Mouse (Mus musculus): ENCODE results near the gene Gbx1. TPM values are rescaled to one million over a fixed set of nuclear protein-coding genes. Genes with fewer than 3 reads are reported as not detected.
"Not testable (repeated sequence)": the region's sequence is repeated elsewhere in the genome, so short reads cannot be mapped to it uniquely, and the experiment has no call there.

Gbx1 gene
- polyA plus RNA-seq (2012; ENCODE audit: insufficient read depth, insufficient read length, low replicate concordance, missing spikeins) = not detected in 2 replicates

GRCm38 (mm10) chr5:24526889-24527230 lies at the start of gene Gbx1:
Gbx1 (minus strand) TSS chr5:24527202.
- no peak within 1 kb of the TSS for H3K27ac ChIP-seq (ENCODE audit: insufficient read depth, low read depth, low read length)
- peaks cover 13% of the 10 kb centered on the region for H3K4me1 ChIP-seq (ENCODE audit: control insufficient read depth, insufficient read depth, low read length)
- TF ChIP-seq CTCF (IDR thresholded peaks at IDR 0.05; ENCODE audit: insufficient read depth, low read depth, low read length) (no peak), POLR2A (IDR thresholded peaks at IDR 0.05; ENCODE audit: insufficient read depth, low read depth, low read length) (no peak)
- H3K4me3 ChIP-seq (ENCODE audit: insufficient read depth, low read depth, low read length) = peak within 1 kb of the TSS; percentile 39
- 1% methylated on average over 49 of the region's 49 CpGs for WGBS

- TF ChIP-seq CTCF (IDR thresholded peaks at IDR 0.05; ENCODE audit: insufficient read depth, low read depth, low read length) (no peak), POLR2A (IDR thresholded peaks at IDR 0.05; ENCODE audit: insufficient read depth, low read depth, low read length) (no peak)
- under 1% methylated on average over 32 of the region's 32 CpGs for WGBS
- H3K27ac ChIP-seq (ENCODE audit: insufficient read depth, low read depth, low read length) = no peak overlapping the region; the same call in 1 of the 2 replicates
- peaks cover 3% of the 10 kb centered on the region for H3K4me1 ChIP-seq (ENCODE audit: control insufficient read depth, insufficient read depth, low read length)
- peak overlapping the region; percentile 87 for H3K4me3 ChIP-seq (ENCODE audit: insufficient read depth, low read depth, low read length)
These were observed 49.8 kb upstream of the Gbx1 start for GRCm38 (mm10) chr5:24576801-24577182.

GRCm38 (mm10) chr5:24575948-24576347 lies 48.9 kb upstream of the Gbx1 start:
- peaks cover 3% of the 10 kb centered on the region for H3K4me1 ChIP-seq (ENCODE audit: control insufficient read depth, insufficient read depth, low read length)
- no peak for TF ChIP-seq POLR2A (IDR thresholded peaks at IDR 0.05; ENCODE audit: insufficient read depth, low read depth, low read length)
- no peak for TF ChIP-seq CTCF (IDR thresholded peaks at IDR 0.05; ENCODE audit: insufficient read depth, low read depth, low read length)
- H3K4me3 ChIP-seq (ENCODE audit: insufficient read depth, low read depth, low read length) = no peak overlapping the region

DNA sequence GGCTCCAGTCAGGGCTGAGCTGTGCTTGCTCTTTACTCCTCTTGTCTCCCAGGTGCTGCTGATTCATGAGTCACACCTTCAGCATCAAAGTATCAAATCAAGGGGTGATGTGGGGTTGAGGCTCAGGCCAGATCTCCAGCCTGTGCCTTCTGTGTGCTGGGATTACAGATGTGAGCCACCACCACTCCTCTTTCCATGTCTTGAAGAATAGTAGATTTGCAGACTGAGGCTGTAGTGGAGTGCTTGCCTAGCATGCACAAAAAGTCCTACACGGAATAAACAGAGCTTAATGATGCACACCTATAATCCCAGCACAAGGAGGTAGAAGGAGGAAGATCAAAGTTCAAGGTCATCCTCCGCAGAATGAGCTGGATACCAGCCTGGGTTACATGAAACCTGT lies 29.7 kb upstream of the Gbx1 start, which contains the start of gene 4931409K22Rik:
4931409K22Rik (minus strand) TSS at position 101 of the 400 bp plus-strand sequence.
- TF ChIP-seq CTCF (IDR thresholded peaks at IDR 0.05; ENCODE audit: insufficient read depth, low read depth, low read length) (no peak), POLR2A (IDR thresholded peaks at IDR 0.05; ENCODE audit: insufficient read depth, low read depth, low read length) (no peak)
- no peak within 1 kb of the TSS for H3K27ac ChIP-seq (ENCODE audit: insufficient read depth, low read depth, low read length)
- WGBS = 86% methylated on average over 2 of the region's 2 CpGs
- no peak within 1 kb of the TSS for H3K4me3 ChIP-seq (ENCODE audit: insufficient read depth, low read depth, low read length)
- no peaks in the 10 kb centered on the region for H3K4me1 ChIP-seq (ENCODE audit: control insufficient read depth, insufficient read depth, low read length)

More at GRCm38 (mm10) chr5:24575948-24576347, 48.9 kb upstream of the Gbx1 start:
- 88% methylated on average over 1 of the region's 1 CpGs for WGBS
- no peak overlapping the region for H3K27ac ChIP-seq (ENCODE audit: insufficient read depth, low read depth, low read length)

- 98% methylated on average over 7 of the region's 7 CpGs for WGBS
- not testable (repeated sequence) for H3K27ac ChIP-seq (ENCODE audit: insufficient read depth, low read depth, low read length); H3K4me3 ChIP-seq (ENCODE audit: insufficient read depth, low read depth, low read length); H3K4me1 ChIP-seq (ENCODE audit: control insufficient read depth, insufficient read depth, low read length)
These were observed 28.3 kb upstream of the Gbx1 start for GRCm38 (mm10) chr5:24555335-24555734.

- Histone ChIP-seq H3K27ac (ENCODE audit: insufficient read depth, low read depth, low read length) (no peak overlapping the region), H3K4me3 (ENCODE audit: insufficient read depth, low read depth, low read length) (no peak overlapping the region), H3K4me1 (ENCODE audit: control insufficient read depth, insufficient read depth, low read length) (peaks cover 12% of the 10 kb centered on the region)
- TF ChIP-seq POLR2A (IDR thresholded peaks at IDR 0.05; ENCODE audit: insufficient read depth, low read depth, low read length) (no peak), CTCF (IDR thresholded peaks at IDR 0.05; ENCODE audit: insufficient read depth, low read depth, low read length) (no peak)
- 81% methylated on average over 5 of the region's 5 CpGs for WGBS
These were observed 26.7 kb upstream of the Gbx1 start for GRCm38 (mm10) chr5:24553621-24554244.

DNA sequence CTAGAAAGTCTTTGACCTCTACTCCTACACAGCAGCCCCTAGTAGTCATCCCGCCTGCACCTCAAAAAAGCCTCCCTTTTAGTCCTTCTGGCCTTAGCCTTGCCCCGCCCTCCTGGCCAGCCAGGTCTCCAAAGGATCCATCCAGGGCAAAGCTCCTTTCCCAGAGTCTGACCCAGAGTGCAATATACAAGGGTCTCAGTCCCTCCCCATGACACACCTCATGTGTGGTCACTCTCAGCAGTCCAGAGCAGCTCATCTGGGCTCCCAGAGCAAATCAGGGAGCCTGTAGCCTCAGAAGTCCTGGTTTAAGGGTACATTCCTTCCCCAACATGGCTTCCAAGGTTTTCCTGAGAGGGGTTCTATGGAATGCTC lies 24.3 kb upstream of the Gbx1 start:
- Histone ChIP-seq H3K4me1 (ENCODE audit: control insufficient read depth, insufficient read depth, low read length) (peaks cover 12% of the 10 kb centered on the region), H3K27ac (ENCODE audit: insufficient read depth, low read depth, low read length) (no peak overlapping the region), H3K4me3 (ENCODE audit: insufficient read depth, low read depth, low read length) (no peak overlapping the region)
- 42% methylated on average over 2 of the region's 2 CpGs for WGBS
- no peak for TF ChIP-seq CTCF (IDR thresholded peaks at IDR 0.05; ENCODE audit: insufficient read depth, low read depth, low read length)
- TF ChIP-seq POLR2A (IDR thresholded peaks at IDR 0.05; ENCODE audit: insufficient read depth, low read depth, low read length) = no peak

- TF ChIP-seq POLR2A (IDR thresholded peaks at IDR 0.05; ENCODE audit: insufficient read depth, low read depth, low read length) = no peak
- TF ChIP-seq CTCF (IDR thresholded peaks at IDR 0.05; ENCODE audit: insufficient read depth, low read depth, low read length) = no peak
- H3K4me3 ChIP-seq (ENCODE audit: insufficient read depth, low read depth, low read length) = no peak overlapping the region
- H3K4me1 ChIP-seq (ENCODE audit: control insufficient read depth, insufficient read depth, low read length) = peaks cover 12% of the 10 kb centered on the region
- no peak overlapping the region for H3K27ac ChIP-seq (ENCODE audit: insufficient read depth, low read depth, low read length)
- WGBS = 21% methylated on average over 26 of the region's 26 CpGs
These were observed 23.8 kb upstream of the Gbx1 start for GRCm38 (mm10) chr5:24550598-24551316.

DNA sequence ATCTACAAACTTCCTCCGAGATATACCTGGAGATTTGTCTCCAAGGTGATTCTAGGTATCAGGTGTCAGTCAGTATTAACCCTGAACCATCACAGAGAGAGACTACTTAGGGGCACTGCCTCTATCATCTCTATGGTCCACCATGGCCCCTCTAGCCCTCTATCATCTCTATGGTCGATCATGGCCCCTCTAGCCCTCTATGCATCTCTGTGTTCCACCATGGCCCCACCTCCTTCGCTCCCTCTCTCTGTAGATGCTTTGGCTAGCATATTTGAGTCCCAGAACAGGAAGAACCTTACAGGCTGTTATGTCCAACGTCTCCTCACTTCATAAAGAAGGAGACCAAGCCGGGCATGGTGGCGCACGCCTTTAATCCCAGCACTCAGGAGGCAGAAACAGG lies 15.6 kb upstream of the Gbx1 start:
- TF ChIP-seq CTCF (IDR thresholded peaks at IDR 0.05; ENCODE audit: insufficient read depth, low read depth, low read length) (no peak), POLR2A (IDR thresholded peaks at IDR 0.05; ENCODE audit: insufficient read depth, low read depth, low read length) (no peak)
- 90% methylated on average over 7 of the region's 7 CpGs for WGBS
- H3K4me3 ChIP-seq (ENCODE audit: insufficient read depth, low read depth, low read length) = no peak overlapping the region
- no peak overlapping the region for H3K27ac ChIP-seq (ENCODE audit: insufficient read depth, low read depth, low read length)
- H3K4me1 ChIP-seq (ENCODE audit: control insufficient read depth, insufficient read depth, low read length) = peaks cover 4% of the 10 kb centered on the region; the same call in 1 of the 2 replicates

All from olfactory bulb, adult 2 months (tissue).